Mouse (Mus musculus) urinary bladder, postnatal 36 days (tissue): ENCODE results near the gene Tmem63a.

ENCODE experiments used
- DNase-seq, 2 experiments: peaks; one replicate each; pipeline ENCODE4 v3.0.0; 2022; ENCODE audit warnings: low spot score in 2 of 2, mixed read lengths in 1 of 2

Gene Tmem63a

GRCm38 (mm10) chr1:181009754-181010153 lies 67.6 kb downstream of the Tmem63a start:
- DNase-seq = peak in 1 of 2 experiments; percentile 66

GRCm38 (mm10) chr1:181010171-181010932 lies 68.2 kb downstream of the Tmem63a start:
- DNase-seq = no peak

GRCm38 (mm10) chr1:181011601-181012000 lies 69.5 kb downstream of the Tmem63a start:
- no peak for DNase-seq

- DNase-seq = no peak
Measured at GRCm38 (mm10) chr1:181012416-181012815, 70.3 kb downstream of the Tmem63a start.

- DNase-seq = no peak
Measured at GRCm38 (mm10) chr1:181013446-181013845, 71.3 kb downstream of the Tmem63a start.

GRCm38 (mm10) chr1:181014731-181015500 lies 72.8 kb downstream of the Tmem63a start:
- DNase-seq = peak in 1 of 2 experiments; percentile 58

GRCm38 (mm10) chr1:181015558-181015957 lies 73.4 kb downstream of the Tmem63a start:
- peak; percentile 72 to 85 for DNase-seq

- no peak for DNase-seq
Measured at GRCm38 (mm10) chr1:181016045-181016444, 73.9 kb downstream of the Tmem63a start.

GRCm38 (mm10) chr1:181016532-181017131 lies 74.5 kb downstream of the Tmem63a start:
- peak; percentile 68 to 84 for DNase-seq

- peak; percentile 83 to 87 for DNase-seq
Measured at GRCm38 (mm10) chr1:181017212-181017711, 75.1 kb downstream of the Tmem63a start.

GRCm38 (mm10) chr1:181017890-181018420 lies 75.8 kb downstream of the Tmem63a start:
- no peak for DNase-seq

- no peak for DNase-seq
Measured at GRCm38 (mm10) chr1:181020756-181021487, 78.8 kb downstream of the Tmem63a start, which contains the start of gene Ephx1. TSS of gene Ephx1 (minus strand) at chr1:181020904.

GRCm38 (mm10) chr1:181021488-181021865 lies 79.3 kb downstream of the Tmem63a start:
- DNase-seq = no peak

GRCm38 (mm10) chr1:181022265-181022664 lies 80.1 kb downstream of the Tmem63a start:
- peak; percentile 56 to 66 for DNase-seq
